Mouse (Mus musculus) G1E (cell line): ENCODE results near the gene Acox3.

Experiments
- CTCF ChIP-seq: IDR thresholded peaks from 2 replicates; pipeline ENCODE4 v1.5.1; 2012; ENCODE audit warnings: low read depth, low read length, inconsistent platforms, mixed read lengths
- GATA1 ChIP-seq: IDR thresholded peaks from 2 replicates; pipeline ENCODE4 v1.6.1; 2012; ENCODE audit warnings: borderline replicate concordance, low read length, inconsistent platforms, mixed read lengths

DNA sequence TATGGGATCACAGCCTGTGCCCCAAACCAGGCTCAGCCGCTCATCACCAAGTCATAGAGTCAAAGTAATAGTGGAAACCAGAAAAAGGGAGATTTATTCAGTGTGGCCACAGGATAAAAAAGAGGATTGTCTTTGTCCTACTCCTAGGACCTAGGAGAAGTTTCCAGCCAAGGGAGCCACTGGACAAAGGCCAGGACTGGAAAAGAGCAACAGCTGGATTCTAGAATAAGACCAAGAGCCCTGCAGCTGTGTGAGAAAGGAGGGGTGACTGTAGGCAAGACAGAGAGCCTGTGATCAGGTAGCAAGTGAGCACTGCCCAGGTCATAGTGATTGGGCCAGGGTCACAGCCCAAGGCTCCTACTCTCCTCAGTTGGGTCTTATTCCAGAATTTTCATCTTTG lies 64.1 kb downstream of the Acox3 start:
- TF ChIP-seq CTCF (no peak), GATA1 (no peak)
